Mouse (Mus musculus) embryonic facial prominence, embryonic 15.5 days (tissue): ENCODE data around the gene Ppara. TPM values are rescaled to one million over a fixed set of nuclear protein-coding genes. Genes with fewer than 3 reads are reported as not detected.

Experiments
- ATAC-seq: fragments of 200-750 bp; cut with Nextera tagmentation; 2 replicates; pipeline ENCODE4 v1.8.0; 2017; ENCODE audit warnings: low read depth, moderate TSS enrichment; ENCODE audit not compliant: insufficient number of reproducible peaks, low FRiP score, low TSS enrichment
- H3K27ac ChIP-seq: fragments of 300-500 bp; sonication (generic); replicated peaks from 2 replicates; pipeline ENCODE4 v1.5.1; 2015; ENCODE audit warnings: mild to moderate bottlenecking, inconsistent platforms
- H3K27me3 ChIP-seq: fragments of 300-500 bp; sonication (generic); 2 replicates; pipeline ENCODE4 v1.6.1; 2015; ENCODE audit warnings: inconsistent platforms
- H3K36me3 ChIP-seq: fragments of 300-500 bp; sonication (generic); 2 replicates; pipeline ENCODE4 v1.6.1; 2015; ENCODE audit warnings: mild to moderate bottlenecking, inconsistent platforms
- H3K4me1 ChIP-seq: fragments of 300-500 bp; sonication (generic); 2 replicates; pipeline ENCODE4 v1.6.1; 2015; ENCODE audit warnings: inconsistent platforms
- H3K4me2 ChIP-seq: fragments of 300-500 bp; sonication (generic); replicated peaks from 2 replicates; pipeline ENCODE4 v1.6.1; 2015; ENCODE audit warnings: mild to moderate bottlenecking, inconsistent platforms
- H3K4me3 ChIP-seq: fragments of 300-500 bp; sonication (generic); replicated peaks from 2 replicates; pipeline ENCODE4 v1.5.1; 2015; ENCODE audit warnings: mild to moderate bottlenecking, inconsistent platforms
- H3K9ac ChIP-seq: fragments of 300-500 bp; sonication (generic); 2 replicates; pipeline ENCODE4 v1.6.1; 2015; ENCODE audit warnings: inconsistent platforms
- H3K9me3 ChIP-seq: fragments of 300-500 bp; sonication (generic); replicated peaks from 2 replicates; pipeline ENCODE4 v1.6.1; 2016; ENCODE audit warnings: inconsistent platforms
- WGBS: fragments of 180-500 bp; shearing (Covaris S2); methylation state at CpG from one replicate; pipeline ENCODE4 v1.1.7; 2015; 5-methylcytosine and 5-hydroxymethylcytosine counted together
- polyA plus RNA-seq: library from polyadenylated mRNA; unstranded; fragments of >200 nt; fragmentation: Nextera tagmentation; extraction: Ambion mirVana; gene quantifications from 2 replicates; pipeline ENCODE4 v1.2.1, GENCODE M21; 2015

Gene Ppara
- polyA plus RNA-seq, 1 experiment from 2014 or later: 5.0 TPM

DNA sequence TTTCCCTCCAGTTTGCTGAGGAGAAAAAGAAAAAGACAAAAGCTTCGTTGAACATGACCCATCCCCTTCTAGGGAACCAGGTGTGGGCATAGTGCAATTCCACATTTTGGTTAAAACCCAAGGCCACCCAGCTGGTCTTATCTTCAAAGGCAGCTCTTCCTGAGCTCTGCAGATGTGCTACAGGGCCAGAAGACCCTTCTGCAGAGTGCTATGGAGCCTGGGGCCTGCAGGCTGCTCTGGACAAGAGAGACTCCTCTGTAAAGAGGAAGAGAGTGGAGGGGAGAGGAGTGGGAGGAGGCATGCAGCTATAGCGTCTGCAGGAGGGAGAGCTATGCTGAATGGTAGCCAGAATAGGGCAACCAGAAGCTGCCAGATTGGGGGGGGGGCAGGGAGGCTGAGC lies 4.8 kb upstream of the Ppara start:
- Histone ChIP-seq H3K4me2 (no peak overlapping the region), H3K27me3 (peaks cover 29% of the 10 kb centered on the region), H3K9me3 (no peaks in the 10 kb centered on the region), H3K4me1 (peaks cover 10% of the 10 kb centered on the region; the same call in 1 of the 2 replicates), H3K27ac (no peak overlapping the region), H3K9ac (no peak overlapping the region), H3K4me3 (no peak overlapping the region), H3K36me3 (no peaks in the 10 kb centered on the region)
- 30% methylated on average over 2 of the region's 2 CpGs for WGBS
- no peak for ATAC-seq

GRCm38 (mm10) chr15:85731885-85732603 lies 2.7 kb upstream of the Ppara start:
- Histone ChIP-seq H3K4me3 (no peak overlapping the region), H3K4me2 (no peak overlapping the region), H3K9ac (no peak overlapping the region), H3K27me3 (peaks cover 47% of the 10 kb centered on the region), H3K27ac (no peak overlapping the region), H3K9me3 (no peaks in the 10 kb centered on the region), H3K4me1 (peaks cover 19% of the 10 kb centered on the region; the same call in 1 of the 2 replicates), H3K36me3 (no peaks in the 10 kb centered on the region)
- WGBS: 76% methylated on average over 3 of the region's 3 CpGs
- no peak for ATAC-seq

DNA sequence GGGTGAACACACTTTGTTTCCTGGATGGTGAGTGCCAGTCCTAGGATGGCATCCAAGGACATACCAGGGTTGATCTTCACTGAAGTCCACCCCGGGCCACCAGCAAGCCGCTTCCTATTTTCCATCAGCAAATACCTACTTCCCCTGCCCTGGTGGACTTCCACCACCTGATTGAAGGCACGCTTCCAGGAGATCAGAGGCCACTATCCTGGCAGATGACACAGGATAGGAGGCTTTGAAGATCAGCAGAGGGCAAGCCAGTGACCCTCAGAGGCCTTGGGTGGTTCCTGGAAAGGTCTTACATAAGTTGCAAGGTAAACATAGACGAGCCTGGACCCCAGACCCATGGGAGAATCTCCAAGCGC lies 2.2 kb upstream of the Ppara start:
- Histone ChIP-seq H3K4me2 (no peak overlapping the region), H3K27me3 (peaks cover 51% of the 10 kb centered on the region)
- WGBS: 67% methylated on average over 5 of the region's 5 CpGs

DNA sequence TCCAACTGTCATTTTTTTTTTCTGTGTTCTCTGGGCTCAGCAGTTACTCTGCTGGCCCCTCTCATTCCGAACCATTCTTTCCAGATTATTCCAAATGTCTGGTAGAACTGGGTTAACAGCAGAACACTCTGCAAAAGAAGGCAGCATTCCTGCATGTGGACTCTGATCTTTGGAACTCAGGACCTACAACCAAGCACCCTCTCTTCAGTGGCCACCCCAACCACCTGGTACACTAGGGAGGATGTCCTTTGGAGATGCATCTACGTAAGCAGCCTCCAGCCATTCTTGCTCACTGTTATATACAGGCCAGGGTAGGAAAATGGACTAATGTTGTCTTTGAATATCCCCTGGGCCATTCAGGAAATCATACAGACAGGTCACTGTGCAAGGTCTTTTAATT lies 1.1 kb upstream of the Ppara start:
- Histone ChIP-seq H3K9me3 (no peaks in the 10 kb centered on the region), H3K4me1 (peaks cover 19% of the 10 kb centered on the region; the same call in 1 of the 2 replicates), H3K36me3 (no peaks in the 10 kb centered on the region), H3K4me3 (no peak overlapping the region), H3K9ac (no peak overlapping the region), H3K27me3 (peaks cover 51% of the 10 kb centered on the region), H3K27ac (no peak overlapping the region), H3K4me2 (no peak overlapping the region)
- WGBS: 84% methylated on average over 2 of the region's 2 CpGs
- no peak for ATAC-seq

More for the DNA sequence above, 2.2 kb upstream of the Ppara start:
- Histone ChIP-seq H3K9ac (no peak overlapping the region), H3K4me1 (peaks cover 19% of the 10 kb centered on the region; the same call in 1 of the 2 replicates), H3K9me3 (no peaks in the 10 kb centered on the region), H3K4me3 (no peak overlapping the region), H3K36me3 (no peaks in the 10 kb centered on the region), H3K27ac (no peak overlapping the region)
- ATAC-seq: no peak

- ATAC-seq: no peak
- peaks cover 53% of the 10 kb centered on the region for H3K27me3 ChIP-seq
- H3K9ac ChIP-seq: no peak overlapping the region
- 39% methylated on average over 8 of the region's 8 CpGs for WGBS
- no peaks in the 10 kb centered on the region for H3K36me3 ChIP-seq
- no peaks in the 10 kb centered on the region for H3K9me3 ChIP-seq
- H3K27ac ChIP-seq: no peak overlapping the region
- H3K4me3 ChIP-seq: peak overlapping the region; percentile 73; the same call in 1 of the 2 replicates
- H3K4me1 ChIP-seq: peaks cover 16% of the 10 kb centered on the region; the same call in 1 of the 2 replicates
- H3K4me2 ChIP-seq: peak overlapping the region; percentile 91; the same call in 1 of the 2 replicates
These were observed 635 bp upstream of the Ppara start for GRCm38 (mm10) chr15:85734148-85734547.

DNA sequence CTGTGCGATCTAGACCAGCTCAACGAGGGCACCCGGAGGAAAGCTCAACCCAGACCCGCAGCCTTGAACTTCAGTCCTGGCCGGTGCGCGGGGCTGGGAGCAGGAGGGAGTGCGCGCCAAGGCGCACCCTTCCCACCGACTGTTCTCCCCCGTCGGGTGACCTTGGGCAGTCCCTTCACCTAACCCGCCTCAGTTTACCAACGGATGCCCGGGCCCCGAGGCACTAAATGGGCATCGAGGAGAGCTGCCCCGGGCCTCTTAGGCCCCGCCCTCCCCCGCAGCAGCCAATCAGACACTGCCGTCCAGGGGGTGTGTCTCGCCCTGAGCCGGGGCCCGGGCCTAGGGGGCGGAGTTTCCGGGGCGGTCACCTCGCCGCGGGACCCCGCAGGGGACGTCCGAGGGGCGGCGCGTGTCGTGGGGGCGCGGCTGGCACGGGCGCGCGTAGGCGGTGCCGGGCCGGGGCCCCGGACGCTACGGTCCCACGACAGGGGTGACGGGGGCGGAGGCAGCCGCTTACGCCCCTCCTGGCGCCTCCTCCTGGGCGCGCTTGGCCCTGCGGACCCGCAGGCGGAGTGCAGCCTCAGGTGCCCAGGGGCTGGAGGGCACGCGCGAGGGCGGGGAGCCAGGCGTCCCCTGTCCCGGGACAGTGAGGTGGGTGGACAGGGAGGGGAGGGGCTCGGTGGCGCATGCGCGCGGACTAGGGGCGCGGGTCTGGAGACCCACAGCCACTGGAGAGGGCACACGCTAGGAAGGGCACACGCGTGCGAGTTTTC lies 466 bp downstream of the Ppara start:
- under 1% methylated on average over 78 of the region's 78 CpGs for WGBS
- H3K4me2 ChIP-seq: peak overlapping the region; percentile 91
- peaks cover 55% of the 10 kb centered on the region for H3K27me3 ChIP-seq
- H3K9me3 ChIP-seq: no peaks in the 10 kb centered on the region
- H3K36me3 ChIP-seq: no peaks in the 10 kb centered on the region
- ATAC-seq: peak; percentile 92
- H3K4me3 ChIP-seq: peak overlapping the region; percentile 73
- H3K9ac ChIP-seq: peak overlapping the region; percentile 45
- H3K27ac ChIP-seq: no peak overlapping the region
- peaks cover 15% of the 10 kb centered on the region; the same call in 1 of the 2 replicates for H3K4me1 ChIP-seq

GRCm38 (mm10) chr15:85735836-85736190 lies 1.0 kb downstream of the Ppara start:
- ATAC-seq: no peak
- H3K4me1 ChIP-seq: peaks cover 15% of the 10 kb centered on the region; the same call in 1 of the 2 replicates
- no peak overlapping the region for H3K27ac ChIP-seq
- H3K9me3 ChIP-seq: no peaks in the 10 kb centered on the region
- H3K9ac ChIP-seq: peak overlapping the region; percentile 45
- peak overlapping the region; percentile 91 for H3K4me2 ChIP-seq
- H3K36me3 ChIP-seq: no peaks in the 10 kb centered on the region
- H3K4me3 ChIP-seq: peak overlapping the region; percentile 73
- H3K27me3 ChIP-seq: peaks cover 55% of the 10 kb centered on the region
- whole genome bisulfite sequencing: 0% methylated on average over 25 of the region's 25 CpGs

DNA sequence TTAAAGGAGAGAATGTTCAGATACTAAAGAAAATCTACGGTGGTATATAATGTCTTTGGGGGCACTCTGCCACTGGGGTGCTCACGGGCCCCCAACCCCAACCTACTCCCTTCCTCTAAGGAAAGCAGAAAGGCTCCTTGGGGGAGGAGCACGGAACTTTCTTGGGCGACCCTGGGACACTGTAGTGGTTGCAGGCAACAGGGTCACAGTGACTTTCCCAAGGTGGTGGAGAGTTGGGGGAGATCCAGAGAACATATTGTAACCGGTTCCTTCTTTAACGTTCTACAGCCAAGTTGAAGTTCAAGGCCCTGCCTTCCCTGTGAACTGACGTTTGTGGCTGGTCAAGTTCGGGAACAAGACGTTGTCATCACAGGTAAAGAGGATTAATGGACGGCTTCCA lies 1.7 kb downstream of the Ppara start:
- Histone ChIP-seq H3K9me3 (no peaks in the 10 kb centered on the region), H3K27ac (no peak overlapping the region), H3K36me3 (no peaks in the 10 kb centered on the region), H3K27me3 (peaks cover 55% of the 10 kb centered on the region), H3K4me2 (peak overlapping the region; percentile 91), H3K9ac (no peak overlapping the region), H3K4me3 (peak overlapping the region; percentile 73; the same call in 1 of the 2 replicates), H3K4me1 (peaks cover 15% of the 10 kb centered on the region; the same call in 1 of the 2 replicates)
- WGBS: 50% methylated on average over 10 of the region's 10 CpGs
- ATAC-seq: no peak

GRCm38 (mm10) chr15:85738416-85738815 lies 3.6 kb downstream of the Ppara start:
- peaks cover 45% of the 10 kb centered on the region for H3K27me3 ChIP-seq
- no peak overlapping the region for H3K4me3 ChIP-seq
- peaks cover 15% of the 10 kb centered on the region; the same call in 1 of the 2 replicates for H3K4me1 ChIP-seq
- no peak overlapping the region for H3K9ac ChIP-seq
- no peaks in the 10 kb centered on the region for H3K36me3 ChIP-seq
- H3K9me3 ChIP-seq: no peaks in the 10 kb centered on the region
- no peak for ATAC-seq
- WGBS: 76% methylated on average over 3 of the region's 3 CpGs
- H3K4me2 ChIP-seq: no peak overlapping the region
- no peak overlapping the region for H3K27ac ChIP-seq

DNA sequence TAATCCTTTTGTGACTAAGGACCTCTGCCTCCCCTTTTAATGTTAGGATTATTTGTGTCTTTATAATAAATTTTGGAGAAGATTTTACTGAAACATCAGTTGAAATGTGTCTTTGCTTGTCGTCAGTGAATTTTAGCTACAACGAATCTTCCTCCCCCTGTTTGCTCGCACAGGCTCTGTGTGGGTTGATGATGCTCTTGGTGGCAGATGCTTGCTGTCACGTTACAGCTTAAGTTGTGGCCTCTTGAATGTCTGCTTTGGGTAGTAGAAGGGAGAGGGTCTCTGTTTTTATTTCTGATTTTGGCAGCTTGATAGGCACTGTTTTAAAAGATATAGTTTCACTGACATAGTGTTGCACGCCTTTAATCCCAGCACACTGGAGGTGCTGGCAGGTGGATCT lies 4.2 kb downstream of the Ppara start:
- Histone ChIP-seq H3K4me2 (no peak overlapping the region), H3K36me3 (no peaks in the 10 kb centered on the region), H3K27ac (no peak overlapping the region), H3K4me3 (no peak overlapping the region), H3K27me3 (peaks cover 40% of the 10 kb centered on the region), H3K9ac (no peak overlapping the region), H3K9me3 (no peaks in the 10 kb centered on the region), H3K4me1 (peaks cover 15% of the 10 kb centered on the region; the same call in 1 of the 2 replicates)
- 73% methylated on average over 5 of the region's 5 CpGs for WGBS
- no peak for ATAC-seq

- H3K9me3 ChIP-seq: no peaks in the 10 kb centered on the region
- WGBS: 90% methylated on average over 9 of the region's 9 CpGs
- no peak for ATAC-seq
- H3K27me3 ChIP-seq: peaks cover 7% of the 10 kb centered on the region
- no peaks in the 10 kb centered on the region for H3K4me1 ChIP-seq
- H3K4me3 ChIP-seq: no peak overlapping the region
- H3K36me3 ChIP-seq: no peaks in the 10 kb centered on the region
- H3K27ac ChIP-seq: no peak overlapping the region
- no peak overlapping the region for H3K4me2 ChIP-seq
- no peak overlapping the region for H3K9ac ChIP-seq
These were observed 7.8 kb downstream of the Ppara start for GRCm38 (mm10) chr15:85742608-85743007.
